Mouse (Mus musculus): ENCODE measurements at regions not wholly inside any gene's neighbourhood (a gene's known extent, or its start where the extent isn't known, plus 50 kb on each side); places are given as distances from the start of the nearest gene placed in this dataset.

GRCm38 (mm10) chr13:37290636-37291035 lies 54.4 kb upstream of the Ly86 start:
- DNase-seq (ENCODE audit: low read depth, low spot score) = peak; percentile 87

- no peak for DNase-seq (ENCODE audit: low read depth, low spot score)
Measured at GRCm38 (mm10) chr13:37288993-37289392, 56.0 kb upstream of the Ly86 start.

- DNase-seq (ENCODE audit: low read depth, low spot score) = no peak
Measured at GRCm38 (mm10) chr13:37282515-37282914, 62.5 kb upstream of the Ly86 start.

GRCm38 (mm10) chr13:37279078-37279789 lies 65.8 kb upstream of the Ly86 start:
- no peak for DNase-seq (ENCODE audit: low read depth, low spot score)

- peak; percentile 61 for DNase-seq (ENCODE audit: low read depth, low spot score)
Measured at GRCm38 (mm10) chr13:37249581-37250461, 95.2 kb upstream of the Ly86 start.

- DNase-seq (ENCODE audit: low read depth, low spot score) = no peak
Measured at GRCm38 (mm10) chr13:37248741-37249140, 96.3 kb upstream of the Ly86 start.

- DNase-seq (ENCODE audit: low read depth, low spot score) = peak; percentile 44
Measured at GRCm38 (mm10) chr13:37240048-37240447, 105.0 kb upstream of the Ly86 start.

- no peak for DNase-seq (ENCODE audit: low read depth, low spot score)
Measured at GRCm38 (mm10) chr13:37237285-37237684, 107.7 kb upstream of the Ly86 start.

GRCm38 (mm10) chr13:37225834-37226233 lies 119.2 kb upstream of the Ly86 start:
- peak; percentile 84 for DNase-seq (ENCODE audit: low read depth, low spot score)

- DNase-seq (ENCODE audit: low read depth, low spot score) = no peak
Measured at GRCm38 (mm10) chr13:37220436-37220835, 124.6 kb upstream of the Ly86 start.

- DNase-seq (ENCODE audit: low read depth, low spot score) = no peak
Measured at GRCm38 (mm10) chr13:37218596-37218995, 126.4 kb upstream of the Ly86 start.

- DNase-seq (ENCODE audit: low read depth, low spot score) = peak; percentile 13
Measured at GRCm38 (mm10) chr13:37214590-37215282, 130.3 kb upstream of the Ly86 start.

GRCm38 (mm10) chr13:37197136-37197535 lies 147.1 kb upstream of the F13a1 start:
- DNase-seq (ENCODE audit: low read depth, low spot score) = peak; percentile 86

GRCm38 (mm10) chr13:37195857-37196256 lies 145.8 kb upstream of the F13a1 start:
- DNase-seq (ENCODE audit: low read depth, low spot score) = no peak

- DNase-seq (ENCODE audit: low read depth, low spot score) = peak; percentile 74
Measured at GRCm38 (mm10) chr13:37181169-37181787, 131.2 kb upstream of the F13a1 start.

- DNase-seq (ENCODE audit: low read depth, low spot score) = no peak
Measured at GRCm38 (mm10) chr13:37176526-37176925, 126.5 kb upstream of the F13a1 start.

GRCm38 (mm10) chr13:37175997-37176396 lies 126.0 kb upstream of the F13a1 start:
- DNase-seq (ENCODE audit: low read depth, low spot score) = no peak

GRCm38 (mm10) chr13:37158831-37159522 lies 108.9 kb upstream of the F13a1 start:
- peak; percentile 76 for DNase-seq (ENCODE audit: low read depth, low spot score)

GRCm38 (mm10) chr13:37157808-37158207 lies 107.8 kb upstream of the F13a1 start:
- peak; percentile 30 for DNase-seq (ENCODE audit: low read depth, low spot score)

- no peak for DNase-seq (ENCODE audit: low read depth, low spot score)
Measured at GRCm38 (mm10) chr13:37151835-37152516, 101.9 kb upstream of the F13a1 start.

All from brain, adult 2 months (tissue).